Mouse (Mus musculus) adrenal gland, adult 8-10 months (tissue): ENCODE measurements at regions not wholly inside any gene's neighbourhood (a gene's known extent, or its start where the extent isn't known, plus 50 kb on each side); places are given as distances from the start of the nearest gene placed in this dataset.

Experiments used
- DNase-seq: peaks from one replicate; pipeline ENCODE4 v3.0.0; 2022

DNA sequence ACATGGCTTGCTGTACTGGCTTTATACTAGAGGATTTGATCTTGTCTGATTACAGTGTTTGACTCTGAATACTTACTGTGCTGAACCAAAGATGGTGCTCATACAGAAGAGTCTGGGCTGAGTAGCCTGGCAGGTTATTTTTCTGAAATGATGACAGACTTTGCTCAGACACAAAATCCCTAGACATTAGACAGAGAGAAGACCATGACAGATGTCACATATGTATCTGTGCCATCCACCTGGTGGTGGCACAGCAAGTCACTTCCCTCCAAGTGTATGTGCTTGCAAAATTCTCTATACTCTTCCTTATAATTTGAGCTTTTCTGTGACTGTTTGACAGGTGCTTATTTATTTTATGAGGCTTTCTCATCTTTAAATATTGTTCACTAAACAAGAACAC is 80.7 kb downstream of the Gm7361 start:
- DNase-seq = no peak

DNA sequence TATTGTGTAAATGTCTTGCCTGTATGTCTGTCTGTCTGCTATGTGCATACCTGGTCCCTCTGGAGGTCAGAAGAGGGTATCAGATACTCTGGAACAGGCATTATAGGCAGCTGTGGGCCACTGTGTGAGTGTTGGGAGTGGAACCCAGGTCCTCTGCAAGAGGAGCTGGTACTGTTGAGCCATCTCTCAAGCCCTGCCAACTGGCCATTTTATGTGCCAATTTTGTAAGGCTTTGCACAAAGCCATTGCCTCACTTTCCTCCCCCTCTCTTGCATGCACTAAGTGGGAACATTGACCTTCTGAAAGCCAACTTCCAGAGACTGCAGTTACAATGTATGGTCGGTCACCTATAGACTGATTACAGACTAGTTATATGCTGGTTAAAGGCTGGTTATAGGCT is 81.8 kb downstream of the Gm7361 start:
- no peak for DNase-seq

DNA sequence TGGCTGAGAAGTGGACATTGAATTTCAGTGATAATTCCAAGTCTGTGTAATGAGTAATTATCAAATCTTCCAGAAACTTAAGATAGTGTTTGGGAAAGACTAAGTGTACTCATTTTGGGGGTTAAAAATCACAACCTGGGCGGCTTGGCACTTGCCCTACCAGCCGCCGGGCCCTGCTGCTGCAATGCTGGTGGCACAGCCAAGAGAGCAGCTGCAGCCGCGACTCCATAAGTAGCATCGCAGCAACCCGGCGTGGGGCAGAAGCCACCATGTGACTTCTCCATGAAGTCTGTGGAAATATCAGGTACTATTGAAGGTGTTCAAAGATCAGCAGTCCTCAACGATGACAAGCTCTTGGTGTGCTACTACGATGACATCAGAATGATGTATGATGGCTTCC is 97.7 kb downstream of the Gm7361 start:
- DNase-seq = no peak

GRCm38 (mm10) chr5:26359082-26359481 is 101.6 kb downstream of the Gm7361 start:
- no peak for DNase-seq

DNA sequence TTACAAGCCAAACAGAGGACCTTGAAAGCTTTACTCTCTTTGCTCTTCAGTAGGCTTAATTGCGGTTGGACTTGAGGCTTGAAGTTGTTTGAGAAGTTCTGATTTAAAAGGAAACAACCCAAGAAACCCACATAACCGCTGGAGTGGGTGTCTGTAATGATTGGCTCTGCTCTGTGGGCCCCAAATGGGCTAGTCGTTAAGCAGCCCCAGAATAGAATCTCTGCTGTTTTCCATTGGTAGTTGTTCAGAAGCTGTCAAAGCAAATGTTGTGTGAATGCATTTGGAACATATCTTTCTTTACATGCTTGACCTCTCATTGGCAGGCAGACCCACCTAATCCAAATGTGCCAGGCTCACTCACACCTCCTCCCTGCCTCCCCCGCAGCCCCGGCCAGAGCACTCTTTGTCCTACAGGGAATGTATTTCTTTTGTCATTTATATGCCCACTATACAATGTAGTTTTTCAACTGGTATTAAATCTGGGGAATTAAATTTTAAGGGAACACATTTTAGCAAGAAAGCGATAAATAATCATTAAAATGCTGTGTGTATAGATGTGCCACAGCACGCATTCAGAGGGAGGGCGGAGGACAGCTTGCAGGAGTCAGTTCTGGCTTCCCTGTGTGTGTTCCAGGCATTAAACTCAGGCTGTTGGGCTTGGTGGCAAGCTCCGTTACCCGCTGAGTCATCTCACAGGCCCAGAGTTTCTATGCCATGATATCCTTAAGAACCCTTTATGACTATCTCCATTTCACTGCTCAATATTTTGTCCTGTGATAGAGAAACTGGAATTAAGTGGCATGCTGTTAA is 116.9 kb downstream of the Gm7361 start:
- no peak for DNase-seq

DNA sequence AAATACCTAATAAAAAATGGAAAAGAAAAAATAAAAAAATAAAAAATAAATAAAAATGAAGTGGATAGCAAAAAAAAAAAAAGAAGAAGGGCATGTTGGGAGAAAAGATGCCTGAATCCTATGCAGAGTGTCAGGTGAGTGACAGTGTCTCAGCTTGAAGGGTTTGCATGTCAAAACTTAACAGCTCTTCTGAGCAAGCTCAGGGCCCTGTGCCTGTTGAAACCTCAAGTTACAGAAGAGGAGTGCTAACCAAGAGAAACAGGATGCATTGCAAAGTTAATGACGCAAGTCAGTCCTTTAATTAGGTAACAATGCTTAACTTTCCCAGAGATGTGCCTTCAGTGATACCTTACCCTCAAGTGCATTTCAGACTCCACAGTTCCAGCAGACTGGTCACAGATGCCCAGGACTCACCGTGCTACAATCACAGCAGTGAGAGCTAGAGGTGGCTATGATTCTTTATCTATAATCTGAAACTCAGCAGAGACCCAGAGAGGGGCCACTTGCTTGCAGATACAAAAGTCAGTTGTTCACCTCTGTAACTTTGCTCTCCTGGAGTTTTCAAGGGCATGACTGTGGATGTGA is 149.7 kb downstream of the Gm7361 start:
- no peak for DNase-seq

DNA sequence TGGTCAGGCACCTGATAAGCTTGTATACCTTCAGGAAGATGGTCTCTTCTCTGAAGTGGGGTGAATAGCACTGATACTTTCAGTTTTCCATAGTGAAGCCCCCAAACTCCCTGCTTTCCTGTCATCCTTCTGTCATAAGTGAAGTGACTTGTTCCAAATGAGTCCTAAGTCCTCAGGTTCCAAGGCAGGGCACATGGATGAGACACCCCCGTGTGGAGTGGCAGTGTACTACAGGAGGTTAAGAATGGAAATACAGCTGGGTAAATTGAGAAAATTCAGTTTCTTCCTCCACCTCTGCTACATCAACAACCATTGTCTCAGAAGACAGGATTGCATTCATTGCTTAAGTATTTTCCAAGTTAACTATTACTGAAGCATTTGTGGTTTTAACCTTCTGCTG is 155.7 kb downstream of the Gm7361 start:
- DNase-seq = no peak

DNA sequence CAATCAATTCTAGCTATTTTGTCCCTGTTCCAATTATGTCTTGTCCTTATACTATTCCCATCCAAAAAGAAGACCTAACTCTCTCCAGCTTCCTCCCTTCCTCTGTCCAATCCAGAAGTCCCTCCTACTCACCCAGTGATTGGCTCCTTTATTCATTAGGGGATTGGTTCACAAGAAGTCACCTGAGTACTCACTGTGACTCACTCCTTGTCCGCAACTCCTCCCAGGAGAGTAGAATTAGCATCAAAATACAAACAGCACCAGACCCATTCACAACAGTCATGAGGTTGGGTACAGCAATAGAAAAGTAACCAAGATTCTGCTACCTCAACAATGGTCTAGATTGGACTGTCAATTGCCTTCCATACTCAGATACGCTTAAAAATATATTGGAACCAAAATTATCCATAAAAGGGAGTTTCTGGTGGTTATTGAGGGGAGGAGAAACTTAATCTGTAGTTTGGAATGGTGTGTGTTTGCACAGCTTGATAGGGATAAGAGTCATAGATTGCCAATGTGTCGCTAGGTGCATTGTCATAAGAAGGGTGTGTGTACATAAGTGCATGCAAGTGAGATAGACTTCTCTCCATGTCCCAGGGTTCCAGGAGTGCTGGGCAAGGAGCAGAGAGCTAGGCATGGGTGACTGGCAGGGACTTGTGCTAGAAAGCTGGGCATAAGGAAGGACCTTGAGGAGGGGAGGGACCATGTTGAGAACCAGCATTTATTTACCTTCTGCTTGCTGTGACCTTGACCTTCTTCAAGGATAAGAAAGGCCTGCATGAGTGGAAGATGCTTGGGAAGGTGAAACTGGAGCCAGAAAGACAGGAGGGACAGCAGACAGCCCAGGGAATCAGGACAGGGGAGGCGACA is 187.1 kb downstream of the Gm7361 start:
- no peak for DNase-seq

DNA sequence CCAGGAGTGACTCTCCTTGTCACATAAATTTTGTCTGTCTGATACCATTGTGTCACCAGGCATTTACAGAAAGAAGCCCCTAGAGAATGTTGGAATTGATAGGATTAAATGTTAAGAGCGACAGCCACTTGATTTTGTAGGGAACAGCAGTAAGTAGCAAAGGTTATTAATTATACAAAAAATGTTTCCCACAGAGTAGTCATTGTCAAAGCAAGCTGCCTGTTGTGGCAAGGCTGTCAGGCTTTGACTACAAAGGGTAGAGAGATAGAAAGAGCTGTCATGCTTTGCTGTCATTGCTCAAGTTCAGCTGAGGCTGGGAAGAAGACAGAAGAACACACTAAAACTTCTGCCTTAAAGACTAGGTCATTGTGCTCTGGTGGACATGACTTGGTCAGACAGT is 193.8 kb downstream of the Gm7361 start:
- no peak for DNase-seq

GRCm38 (mm10) chr5:26457627-26458026 is 200.1 kb downstream of the Gm7361 start:
- no peak for DNase-seq

DNA sequence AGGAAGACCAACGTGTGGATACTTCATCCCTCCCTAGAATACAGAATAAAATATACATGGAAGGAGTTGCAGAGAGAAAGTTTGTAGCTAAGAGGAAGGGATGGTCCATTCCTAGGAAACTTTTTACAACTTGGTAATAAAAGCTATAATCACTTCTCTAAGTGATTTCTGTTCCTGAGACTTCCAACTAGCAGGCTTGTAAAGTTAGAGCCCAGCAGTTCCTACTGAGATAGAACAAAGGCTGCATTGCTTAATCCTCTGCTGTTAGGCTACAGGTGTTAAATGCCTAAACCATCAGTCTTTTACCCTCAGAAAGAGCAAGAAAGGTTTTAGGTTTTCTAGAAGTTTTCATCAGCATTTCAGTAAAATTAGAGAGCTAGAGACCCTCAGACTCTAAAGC is 209.2 kb downstream of the Gm7361 start:
- DNase-seq = no peak

- DNase-seq = no peak
Measured at GRCm38 (mm10) chr5:26485726-26486125, 228.2 kb downstream of the Gm7361 start.

- DNase-seq = peak; percentile 10
Measured at GRCm38 (mm10) chr5:26494003-26494402, 236.5 kb downstream of the Gm7361 start.

DNA sequence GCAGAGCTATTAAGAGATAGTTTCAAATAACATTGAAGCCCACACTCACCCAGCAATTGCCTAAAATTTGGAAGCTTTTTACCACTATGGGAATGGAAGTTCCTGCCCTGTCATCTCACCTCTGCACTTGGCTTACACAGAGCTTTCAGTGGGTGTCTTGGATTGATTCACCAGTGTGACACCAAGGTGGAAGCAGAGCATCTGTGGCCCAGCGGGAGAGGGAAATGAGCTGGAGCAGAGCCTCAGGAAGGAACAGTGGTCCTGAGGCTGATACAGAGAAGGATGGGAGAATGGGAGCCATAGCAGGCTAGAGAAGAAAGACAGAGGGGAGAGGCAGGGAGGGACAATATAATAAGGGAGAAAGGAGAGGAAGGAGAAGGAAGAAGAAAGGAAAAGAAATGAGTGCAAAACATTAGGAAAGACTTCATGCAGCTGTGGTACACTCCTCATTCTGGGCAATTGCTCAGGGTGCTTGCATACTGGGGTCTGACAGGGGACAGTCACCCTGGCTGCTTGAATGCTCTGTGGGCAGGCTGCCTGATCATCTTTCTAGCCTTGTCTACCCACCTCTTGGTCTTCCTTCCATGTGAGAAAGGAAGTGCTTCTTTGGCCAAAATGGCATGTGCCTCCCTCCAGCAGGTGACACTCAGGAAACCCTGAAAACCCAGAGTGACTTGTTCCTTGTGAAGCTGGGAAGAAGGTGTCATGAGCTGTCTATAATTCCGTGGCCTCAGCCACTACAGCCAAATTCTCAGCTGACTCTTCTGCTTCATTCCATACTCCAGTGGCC is 240.3 kb downstream of the Gm7361 start:
- no peak for DNase-seq

DNA sequence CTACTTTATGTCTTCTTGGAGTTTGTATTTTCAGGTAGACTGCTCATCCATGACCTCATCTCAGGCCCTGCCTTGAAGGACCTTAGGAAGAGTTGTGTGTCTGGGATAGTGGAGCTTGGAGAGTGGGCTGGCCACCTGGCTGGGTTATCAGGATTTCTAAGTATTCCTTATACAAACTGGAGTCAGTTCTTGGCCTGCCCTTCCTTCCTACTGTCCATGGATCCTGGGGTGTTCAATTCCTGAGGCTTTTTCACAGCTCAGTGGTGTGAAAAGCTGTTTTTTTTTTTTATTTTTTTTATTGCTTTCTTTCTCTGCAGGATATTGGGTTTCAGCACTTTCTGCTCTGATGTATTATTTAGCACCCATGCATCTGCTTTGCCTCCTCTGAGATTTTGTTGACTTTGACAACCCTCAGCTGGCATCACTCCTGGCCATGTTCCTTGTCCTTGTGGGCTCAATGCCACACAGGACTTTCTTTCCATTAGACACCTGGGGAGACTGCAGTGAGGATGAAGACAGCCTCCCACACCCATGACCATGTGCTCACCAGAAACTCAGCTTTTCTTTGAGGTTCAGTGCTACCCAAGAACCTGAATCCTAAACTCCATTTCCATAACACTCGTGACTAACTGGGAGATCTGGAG is 252.2 kb downstream of the Gm7361 start:
- no peak for DNase-seq

GRCm38 (mm10) chr5:26513039-26513955 is 255.8 kb downstream of the Gm7361 start:
- DNase-seq = no peak

- no peak for DNase-seq
Measured at GRCm38 (mm10) chr5:26535556-26535955, 278.1 kb downstream of the Gm7361 start.

DNA sequence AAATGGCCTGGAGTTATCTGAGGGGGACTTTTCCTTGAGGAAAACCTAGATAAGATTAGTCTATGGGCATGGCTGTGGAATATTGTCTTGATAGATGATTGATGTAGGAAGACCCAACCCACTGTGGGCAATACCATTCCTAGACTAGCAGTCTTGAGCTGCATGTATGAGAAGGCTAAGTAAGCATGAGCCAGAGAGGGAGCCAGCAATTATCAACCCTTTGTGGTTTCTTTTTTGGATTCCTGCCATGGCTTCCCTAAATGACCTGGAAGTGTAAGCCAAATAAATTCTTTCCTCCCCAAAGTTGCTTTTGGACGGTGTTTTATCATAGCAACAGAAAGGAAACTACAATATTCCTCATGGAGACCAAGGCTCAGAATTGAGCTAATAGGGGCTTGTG is 253.7 kb upstream of the Dpp6 start:
- DNase-seq = no peak

GRCm38 (mm10) chr5:26564056-26564455 is 252.9 kb upstream of the Dpp6 start:
- DNase-seq = no peak

- no peak for DNase-seq
Measured at GRCm38 (mm10) chr5:26572691-26573191, 244.3 kb upstream of the Dpp6 start.

DNA sequence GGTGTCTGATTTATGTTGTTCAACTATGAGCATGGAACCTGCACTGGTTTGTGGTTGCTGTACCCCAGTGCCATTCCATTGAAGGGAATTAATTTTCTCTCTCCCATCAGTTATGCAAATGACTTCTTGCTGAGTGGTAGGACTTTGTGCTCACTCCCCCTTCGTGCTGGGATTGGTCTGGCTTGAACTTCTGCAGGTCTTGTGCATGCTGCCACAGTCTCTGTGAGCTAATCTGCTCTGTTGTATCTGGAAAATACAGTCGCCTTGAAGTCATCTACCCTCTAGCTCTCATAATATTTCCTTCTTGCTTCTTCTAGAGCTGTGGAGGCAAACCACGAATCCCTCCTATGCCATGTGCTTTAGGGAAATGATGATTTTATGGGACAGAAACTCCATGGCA is 243.6 kb upstream of the Dpp6 start:
- DNase-seq = no peak
